Mouse (Mus musculus) monocyte, adult 5-6 weeks (primary cell): ENCODE results near the gene Mapre3. TPM values are rescaled to one million over a fixed set of nuclear protein-coding genes. Genes with fewer than 3 reads are reported as not detected.

Source experiments
- ATAC-seq: fragments of 153-309, 156-312 bp; replicated peaks from 2 replicates; pipeline ENCODE4 v1.8.0; 2017; ENCODE audit warnings: mild to moderate bottlenecking; ENCODE audit not compliant: low TSS enrichment, insufficient number of reproducible peaks, severe bottlenecking, poor library complexity, low FRiP score
- total RNA-seq: library from RNA; stranded (forward); fragments of 200-1000, 200-491, 200-594 nt; gene quantifications from 3 replicates; pipeline ENCODE4 v1.2.3, GENCODE M21; 2017

Gene Mapre3
- total RNA-seq, 1 experiment from 2014 or later: not detected

DNA sequence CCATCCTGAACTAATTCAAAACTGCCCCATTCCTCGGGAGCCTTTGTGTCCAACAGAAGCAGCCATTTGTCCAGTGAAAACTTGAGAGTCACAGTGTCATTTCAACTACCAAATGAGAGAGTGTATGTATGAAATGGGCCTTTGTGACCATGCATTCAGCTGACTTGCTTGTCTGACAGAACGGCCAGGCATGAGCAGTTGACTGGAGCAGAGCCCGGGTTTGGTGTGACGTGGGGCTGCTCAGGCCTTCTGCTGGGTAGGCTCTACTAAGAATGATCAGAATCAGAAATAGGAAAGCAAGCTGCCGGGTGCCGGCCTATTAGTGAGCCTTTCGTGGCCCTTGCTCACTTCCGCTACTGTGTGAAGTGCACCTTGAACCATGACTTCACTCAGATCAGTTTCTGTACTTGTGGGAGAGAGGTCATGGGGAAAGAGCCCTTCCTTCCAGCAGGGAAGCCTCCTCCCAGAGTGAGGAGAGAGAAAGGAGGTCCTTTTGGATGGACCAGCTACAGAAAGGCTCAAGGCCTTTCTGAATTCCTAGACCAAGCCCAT lies 4.4 kb downstream of the Mapre3 start:
- ATAC-seq: no peak

DNA sequence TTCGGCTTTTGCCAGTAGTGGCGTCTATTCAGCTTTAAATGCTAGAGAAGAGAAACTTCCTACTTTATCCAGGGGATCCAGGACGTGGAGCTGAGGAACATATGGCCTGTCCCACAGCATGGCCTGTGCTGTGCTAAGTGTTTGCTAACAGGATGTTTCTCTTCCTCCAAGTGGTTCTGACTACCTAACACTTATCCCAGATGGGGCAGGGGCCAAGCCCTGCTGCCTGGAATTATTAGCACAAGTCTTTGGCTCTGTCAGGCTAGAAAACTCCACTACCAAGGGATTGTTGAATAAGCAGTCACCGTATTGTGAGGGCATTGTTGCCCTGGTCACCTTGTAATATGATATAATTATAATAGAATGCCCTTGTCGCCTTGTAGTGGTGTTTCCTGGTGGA lies 8.2 kb downstream of the Mapre3 start:
- no peak for ATAC-seq

GRCm38 (mm10) chr5:30823091-30823490 lies 8.7 kb downstream of the Mapre3 start:
- ATAC-seq: no peak

DNA sequence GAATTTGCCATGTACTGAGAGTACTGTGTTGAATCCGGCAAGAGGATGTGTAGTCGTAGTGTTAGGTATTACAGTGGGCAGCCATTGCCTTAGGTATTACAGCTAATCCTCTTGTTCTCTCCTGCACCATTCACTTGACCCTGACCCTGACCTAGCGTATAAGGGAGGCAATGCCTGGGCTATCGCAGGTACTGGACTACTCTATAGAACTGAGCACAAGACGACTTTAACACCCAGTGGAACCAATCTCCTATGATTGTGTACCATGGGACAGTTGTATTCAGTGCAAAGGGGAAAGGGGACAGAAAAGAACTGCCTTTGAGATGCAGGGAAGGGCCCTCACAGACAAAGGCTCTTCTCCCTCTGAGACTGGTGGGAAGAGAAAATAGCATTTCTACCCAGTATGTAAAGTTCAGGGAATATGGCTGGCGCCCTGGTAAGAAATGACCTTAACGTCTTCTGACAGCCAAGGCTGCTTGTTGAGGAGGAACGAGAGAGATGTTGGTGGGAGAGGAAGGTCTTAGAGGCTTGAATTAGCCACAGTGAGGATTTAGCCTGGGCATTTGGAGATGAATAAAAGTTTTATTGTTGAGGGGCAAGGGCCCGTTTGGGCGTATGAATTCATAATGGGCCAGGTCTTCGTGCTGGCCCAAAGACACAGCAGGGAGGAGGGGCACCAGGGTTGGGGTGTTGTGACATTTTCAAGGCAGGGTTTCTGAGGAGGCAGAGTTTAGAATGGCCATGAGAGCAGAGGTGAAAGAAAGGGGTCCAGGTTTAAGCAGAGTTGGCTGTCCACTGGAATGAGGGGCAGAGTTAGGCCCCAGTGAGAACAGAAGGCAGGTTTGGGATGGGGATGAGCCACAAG lies 9.9 kb downstream of the Mapre3 start:
- no peak for ATAC-seq

DNA sequence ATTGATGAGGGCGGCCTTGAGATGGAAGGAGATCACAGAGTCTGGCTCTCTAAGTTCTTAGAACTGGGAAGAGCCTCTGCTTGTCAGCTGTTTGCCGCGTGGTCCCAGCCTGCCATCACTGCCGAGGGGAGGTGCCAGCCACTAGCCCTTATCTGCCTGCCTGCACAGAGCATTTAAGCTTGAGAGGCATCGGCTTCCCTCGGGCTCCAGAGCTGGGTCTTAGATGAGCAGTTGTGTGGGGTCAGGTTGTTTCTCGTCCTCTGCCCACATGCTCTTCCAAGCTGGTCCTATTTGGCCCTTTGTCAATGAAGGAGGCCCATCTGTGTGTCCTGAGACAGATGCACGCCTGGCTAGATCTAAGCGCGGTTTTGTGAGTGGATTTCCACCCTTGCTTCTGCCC lies 10.7 kb downstream of the Mapre3 start:
- no peak for ATAC-seq

DNA sequence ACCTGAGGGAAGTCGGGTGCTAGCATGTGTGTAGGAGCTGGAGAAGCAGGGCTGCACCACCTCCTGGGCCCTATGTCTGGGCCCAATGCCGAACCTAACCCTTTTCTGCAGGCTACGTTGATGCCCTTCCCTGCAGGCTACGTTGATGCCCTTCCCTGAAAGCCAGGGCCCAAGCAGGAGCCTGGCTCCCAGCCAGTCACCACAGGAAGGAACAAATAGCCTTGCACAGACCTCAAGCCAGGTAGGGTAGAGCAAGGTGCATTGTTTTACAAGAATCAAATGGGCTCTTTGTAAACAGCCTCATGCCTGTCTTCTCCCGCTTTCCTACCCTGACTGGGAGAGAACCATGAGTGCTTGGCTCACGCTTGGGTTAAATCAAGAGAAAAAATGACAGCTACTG lies 11.4 kb downstream of the Mapre3 start:
- ATAC-seq: no peak

DNA sequence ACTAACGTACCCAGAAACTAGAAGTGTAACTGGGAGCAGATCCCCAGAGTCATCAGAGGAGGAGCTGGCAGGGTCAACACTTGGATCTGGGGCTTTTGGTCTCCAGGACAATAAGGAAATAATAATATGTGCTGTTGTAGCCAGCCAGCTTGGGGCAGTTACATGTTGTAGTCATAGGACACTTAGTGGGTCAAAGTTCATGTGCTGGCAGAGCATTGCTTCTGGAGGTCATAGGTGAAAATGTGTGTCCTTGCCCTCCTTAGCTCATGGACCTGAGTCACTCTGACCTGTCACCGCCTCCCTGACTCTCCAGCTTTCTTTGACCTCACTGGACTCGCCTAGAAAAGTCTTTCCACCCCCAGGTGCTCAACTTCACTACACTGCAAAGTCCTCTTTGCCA lies 19.0 kb downstream of the Mapre3 start:
- ATAC-seq: no peak

- ATAC-seq: no peak
Measured at GRCm38 (mm10) chr5:30839731-30840130, 25.3 kb downstream of the Mapre3 start.

GRCm38 (mm10) chr5:30841896-30842295 lies 27.5 kb downstream of the Mapre3 start:
- no peak for ATAC-seq

GRCm38 (mm10) chr5:30849891-30850555 lies 35.6 kb downstream of the Mapre3 start:
- 0 out of 2 replicates have a peak, but pooled peaks have one; percentile 22 for ATAC-seq

GRCm38 (mm10) chr5:30850556-30850925 lies 36.1 kb downstream of the Mapre3 start:
- no peak for ATAC-seq

DNA sequence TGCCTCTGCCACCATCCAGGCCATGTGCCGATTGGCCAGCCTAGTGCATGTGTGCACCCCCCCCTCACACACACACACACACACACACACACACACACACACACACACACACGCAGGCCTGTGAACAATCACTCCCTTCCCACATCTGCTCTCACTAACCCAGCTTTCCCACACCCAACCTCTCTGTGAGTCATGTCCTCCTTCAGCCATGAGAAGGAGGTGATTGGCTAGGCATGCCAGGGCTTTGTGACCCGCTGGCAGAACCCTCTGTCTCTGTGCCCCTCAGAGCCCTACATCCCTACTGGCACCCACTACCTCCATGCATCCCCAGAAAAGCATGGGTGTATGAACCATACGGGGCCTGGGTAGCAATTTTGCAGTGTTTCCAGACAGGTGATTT lies 39.1 kb downstream of the Mapre3 start:
- ATAC-seq: no peak

DNA sequence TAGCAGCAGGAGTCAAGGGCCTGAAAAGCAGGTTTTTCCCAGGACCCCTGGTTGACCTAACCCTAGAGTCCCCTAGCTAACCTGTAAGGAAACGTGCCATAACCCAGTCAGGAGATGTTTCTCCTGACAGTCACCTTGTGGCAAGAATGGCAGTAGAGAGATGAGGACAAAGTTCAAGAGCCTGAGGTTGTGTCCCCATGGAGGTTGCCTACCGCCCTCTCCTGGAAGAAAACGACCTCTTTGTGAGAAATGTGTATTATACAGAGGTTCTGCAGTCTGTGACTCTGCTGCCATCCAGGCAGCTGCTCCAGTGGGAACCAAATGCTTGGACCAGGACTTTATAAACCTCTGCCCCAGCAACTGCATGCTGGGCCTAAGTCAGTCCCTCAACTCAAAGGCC lies 41.2 kb downstream of the Mapre3 start:
- no peak for ATAC-seq

- no peak for ATAC-seq
Measured at GRCm38 (mm10) chr5:30856124-30856523, 41.7 kb downstream of the Mapre3 start.

GRCm38 (mm10) chr5:30863852-30864251 lies 49.4 kb downstream of the Mapre3 start:
- no peak for ATAC-seq

GRCm38 (mm10) chr5:30864322-30864721 lies 49.9 kb downstream of the Mapre3 start:
- ATAC-seq: no peak

GRCm38 (mm10) chr5:30866871-30867270 lies 52.4 kb downstream of the Mapre3 start:
- ATAC-seq: no peak

GRCm38 (mm10) chr5:30867712-30868111 lies 53.3 kb downstream of the Mapre3 start, which contains the start of gene Tmem214:
Tmem214 (plus strand) TSS chr5:30868012.
- ATAC-seq: no peak

DNA sequence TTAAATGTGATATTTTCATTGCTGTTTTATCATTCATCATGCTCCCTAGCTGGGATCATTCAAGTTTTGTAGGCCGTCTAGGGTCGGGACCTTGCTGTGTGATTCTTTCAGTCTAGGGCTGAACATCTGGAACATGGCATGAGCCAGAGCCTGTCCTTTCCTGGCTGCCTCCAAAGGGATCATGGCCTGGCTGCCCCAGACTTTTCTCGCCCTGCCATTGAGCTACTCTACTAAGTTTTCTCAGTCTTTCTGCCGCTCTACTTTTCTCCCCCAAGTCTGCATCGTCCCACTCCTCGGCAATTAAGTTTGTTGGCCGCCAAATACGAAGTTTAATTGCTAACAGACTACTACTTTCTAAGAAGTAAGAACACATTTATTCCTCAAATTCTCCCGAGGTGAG lies 54.5 kb downstream of the Mapre3 start:
- no peak for ATAC-seq
